Mouse (Mus musculus): ENCODE measurements around the gene Adcyap1r1.

DNA sequence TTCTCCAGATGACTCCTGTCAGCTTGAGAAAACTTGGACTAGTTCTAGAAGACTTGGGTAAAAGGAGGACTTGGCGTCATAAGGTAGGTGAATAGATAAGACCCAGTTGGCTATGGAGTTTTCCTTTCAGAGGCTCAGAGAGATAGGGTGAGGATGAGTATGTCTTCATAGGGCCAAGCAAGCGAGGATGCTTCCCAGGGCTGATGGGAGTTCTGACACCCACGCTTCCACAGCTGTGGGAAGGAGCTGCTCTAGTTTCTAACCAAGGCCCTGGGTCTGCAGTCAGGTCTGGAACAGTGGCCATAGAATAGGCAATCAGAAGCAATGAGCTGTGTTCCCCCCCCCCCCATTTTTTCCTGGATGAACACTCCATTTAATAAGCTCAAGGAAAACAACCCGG is 44.4 kb upstream of the Adcyap1r1 start:
- TF ChIP-seq POLR2A (IDR thresholded peaks at IDR 0.05; ENCODE audit: borderline replicate concordance, control insufficient read depth, low read depth, low read length) = no peak
- TF ChIP-seq CTCF (IDR thresholded peaks at IDR 0.05; ENCODE audit: control insufficient read depth, insufficient read depth, low read length) = no peak

Data from bone marrow, adult 2 months (tissue).